Mouse (Mus musculus) intestine, embryonic 16.5 days (tissue): ENCODE results near the gene Cmip. TPM values are rescaled to one million over a fixed set of nuclear protein-coding genes. Genes with fewer than 3 reads are reported as not detected.

Source experiments
- ATAC-seq: fragments of 200-750 bp; cut with Nextera tagmentation; 2 replicates; pipeline ENCODE4 v1.8.0; 2017; ENCODE audit warnings: moderate TSS enrichment, moderate library complexity
- H3K27ac ChIP-seq: fragments of 300-500 bp; sonication (generic); 2 replicates; pipeline ENCODE4 v1.5.1; 2014; ENCODE audit warnings: mild to moderate bottlenecking, low read length
- H3K27me3 ChIP-seq: fragments of 300-500 bp; sonication (generic); replicated peaks from 2 replicates; pipeline ENCODE4 v1.6.1; 2014; ENCODE audit warnings: low read length, control low read depth, mixed read lengths; ENCODE audit not compliant: control insufficient read depth, insufficient read depth
- H3K36me3 ChIP-seq: fragments of 300-500 bp; sonication (generic); 2 replicates; pipeline ENCODE4 v1.6.1; 2014; ENCODE audit warnings: low read length, control low read depth; ENCODE audit not compliant: control insufficient read depth, insufficient read depth
- H3K4me1 ChIP-seq: fragments of 300-500 bp; sonication (generic); 2 replicates; pipeline ENCODE4 v1.6.1; 2014; ENCODE audit warnings: low read length, control low read depth, mixed read lengths; ENCODE audit not compliant: control insufficient read depth, insufficient read depth
- H3K4me2 ChIP-seq: fragments of 300-500 bp; sonication (generic); 2 replicates; pipeline ENCODE4 v1.6.1; 2014; ENCODE audit warnings: low read depth, low read length, control low read depth
- H3K4me3 ChIP-seq: fragments of 300-500 bp; sonication (generic); 2 replicates; pipeline ENCODE4 v1.5.1; 2014; ENCODE audit warnings: mild to moderate bottlenecking, low read length
- H3K9ac ChIP-seq: fragments of 300-500 bp; sonication (generic); 2 replicates; pipeline ENCODE4 v1.6.1; 2014; ENCODE audit warnings: low read depth, low read length
- H3K9me3 ChIP-seq: fragments of 300-500 bp; sonication (generic); 2 replicates; pipeline ENCODE4 v1.6.1; 2016; ENCODE audit warnings: low read length, control low read depth; ENCODE audit not compliant: control insufficient read depth
- WGBS: fragments of 180-500 bp; shearing (Covaris S2); extraction: QIAGEN DNeasy Blood & Tissue Kit; methylation state at CpG from one replicate; pipeline ENCODE4 v1.1.7; 2014; 5-methylcytosine and 5-hydroxymethylcytosine counted together
- polyA plus RNA-seq: library from polyadenylated mRNA; unstranded; fragments of >200 nt; fragmentation: Nextera tagmentation; extraction: Ambion mirVana; gene quantifications from 2 replicates; pipeline ENCODE4 v1.2.1, GENCODE M21; 2015

Gene Cmip
- polyA plus RNA-seq, 1 experiment from 2014 or later: 16.8 TPM

DNA sequence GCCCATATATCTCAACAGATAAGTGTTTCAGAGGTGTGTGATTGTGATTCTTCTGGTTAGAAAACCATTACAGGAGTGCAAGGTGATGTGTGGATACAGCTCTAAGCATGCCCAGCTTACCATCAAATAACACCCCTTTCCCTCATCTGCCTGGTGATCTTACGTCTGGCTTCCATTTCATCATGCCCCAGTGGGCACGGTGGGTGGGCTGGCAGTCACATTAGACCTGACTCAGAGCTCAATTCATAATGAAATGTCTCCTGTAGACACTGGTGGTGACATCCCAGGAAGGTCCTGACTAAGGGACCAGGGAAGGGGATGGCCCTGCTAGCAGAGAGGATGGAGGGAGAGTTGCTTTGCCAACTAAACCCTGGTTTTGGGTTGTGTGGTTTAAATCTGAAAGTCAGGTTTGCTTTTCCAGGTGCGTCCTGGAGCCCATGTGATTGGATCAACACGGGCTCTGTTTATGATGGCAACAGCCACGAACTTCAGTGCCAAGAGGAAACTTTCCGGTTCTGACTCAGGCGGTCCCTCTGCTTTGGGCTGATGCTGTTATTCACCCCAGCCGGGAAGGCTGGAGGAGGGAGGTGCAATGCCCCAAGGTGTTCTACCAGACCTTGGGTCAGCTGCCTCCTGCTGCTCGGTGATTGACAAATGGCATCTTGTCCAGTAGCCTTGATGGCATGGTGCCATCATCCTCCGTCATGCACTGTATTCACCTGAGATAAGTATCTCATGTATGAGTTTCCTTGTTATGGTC is 231.6 kb downstream of the Cmip start:
- no peak for ATAC-seq
- no peak overlapping the region for H3K4me3 ChIP-seq
- WGBS: 87% methylated on average over 10 of the region's 10 CpGs

DNA sequence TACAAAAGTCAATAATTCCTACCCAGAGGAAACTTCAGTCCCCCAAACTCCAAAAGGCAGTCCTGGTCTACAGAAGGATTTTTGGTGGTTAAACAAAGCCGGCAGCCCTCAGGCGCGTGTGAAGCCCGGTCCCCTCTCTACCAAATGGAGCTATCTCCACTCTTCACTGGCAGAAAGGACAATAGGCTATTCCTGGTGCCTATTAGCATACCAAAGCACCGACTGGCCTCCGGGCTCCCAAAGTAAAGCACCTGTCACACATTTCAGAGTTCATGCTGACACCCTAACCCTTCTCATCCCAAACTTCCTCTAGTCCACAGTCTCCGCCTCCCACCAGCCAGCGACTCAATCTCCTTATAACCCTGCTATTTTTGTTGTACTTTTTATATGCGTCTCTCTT is 236.7 kb downstream of the Cmip start:
- Histone ChIP-seq H3K4me1 (0 out of 2 replicates have a peak, but pooled peaks cover 2% of the 10 kb centered on the region), H3K9ac (no peak overlapping the region), H3K4me3 (no peak overlapping the region), H3K27ac (no peak overlapping the region), H3K4me2 (no peak overlapping the region), H3K27me3 (peaks cover 3% of the 10 kb centered on the region; the same call in 1 of the 2 replicates), H3K9me3 (no peaks in the 10 kb centered on the region), H3K36me3 (no peaks in the 10 kb centered on the region)
- no peak for ATAC-seq
- WGBS: 18% methylated on average over 9 of the region's 9 CpGs

More for the DNA sequence above, 231.6 kb downstream of the Cmip start:
- Histone ChIP-seq H3K9me3 (no peaks in the 10 kb centered on the region), H3K4me1 (no peaks in the 10 kb centered on the region), H3K4me2 (no peak overlapping the region), H3K9ac (no peak overlapping the region), H3K27ac (no peak overlapping the region), H3K36me3 (no peaks in the 10 kb centered on the region), H3K27me3 (no peaks in the 10 kb centered on the region; the same call in 1 of the 2 replicates)

DNA sequence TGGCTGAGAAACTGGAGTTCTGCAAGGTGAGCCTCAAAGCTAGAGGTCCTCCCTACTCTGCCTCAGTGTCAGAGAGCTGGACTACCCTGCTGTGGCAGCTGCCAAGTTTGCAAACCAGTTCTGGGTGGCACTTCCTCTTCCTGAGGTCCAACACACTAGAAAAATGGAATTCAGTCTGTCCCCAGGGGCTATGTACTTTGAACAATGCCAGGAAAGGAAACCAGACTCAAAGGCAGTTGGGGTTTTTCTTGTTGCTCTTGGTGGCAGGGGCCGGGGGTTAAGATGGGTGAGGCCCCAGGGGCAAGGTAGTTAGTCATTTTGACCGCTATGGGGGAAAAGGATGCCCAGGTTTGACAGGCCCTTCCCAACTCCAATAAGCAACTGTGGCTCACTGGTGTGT is 238.0 kb downstream of the Cmip start:
- Histone ChIP-seq H3K36me3 (no peaks in the 10 kb centered on the region), H3K27ac (no peak overlapping the region), H3K4me2 (no peak overlapping the region), H3K4me1 (peaks cover 6% of the 10 kb centered on the region; the same call in 1 of the 2 replicates), H3K9me3 (no peaks in the 10 kb centered on the region), H3K9ac (no peak overlapping the region), H3K4me3 (no peak overlapping the region), H3K27me3 (peaks cover 12% of the 10 kb centered on the region; the same call in 1 of the 2 replicates)
- WGBS: 74% methylated on average over 2 of the region's 2 CpGs
- no peak for ATAC-seq

DNA sequence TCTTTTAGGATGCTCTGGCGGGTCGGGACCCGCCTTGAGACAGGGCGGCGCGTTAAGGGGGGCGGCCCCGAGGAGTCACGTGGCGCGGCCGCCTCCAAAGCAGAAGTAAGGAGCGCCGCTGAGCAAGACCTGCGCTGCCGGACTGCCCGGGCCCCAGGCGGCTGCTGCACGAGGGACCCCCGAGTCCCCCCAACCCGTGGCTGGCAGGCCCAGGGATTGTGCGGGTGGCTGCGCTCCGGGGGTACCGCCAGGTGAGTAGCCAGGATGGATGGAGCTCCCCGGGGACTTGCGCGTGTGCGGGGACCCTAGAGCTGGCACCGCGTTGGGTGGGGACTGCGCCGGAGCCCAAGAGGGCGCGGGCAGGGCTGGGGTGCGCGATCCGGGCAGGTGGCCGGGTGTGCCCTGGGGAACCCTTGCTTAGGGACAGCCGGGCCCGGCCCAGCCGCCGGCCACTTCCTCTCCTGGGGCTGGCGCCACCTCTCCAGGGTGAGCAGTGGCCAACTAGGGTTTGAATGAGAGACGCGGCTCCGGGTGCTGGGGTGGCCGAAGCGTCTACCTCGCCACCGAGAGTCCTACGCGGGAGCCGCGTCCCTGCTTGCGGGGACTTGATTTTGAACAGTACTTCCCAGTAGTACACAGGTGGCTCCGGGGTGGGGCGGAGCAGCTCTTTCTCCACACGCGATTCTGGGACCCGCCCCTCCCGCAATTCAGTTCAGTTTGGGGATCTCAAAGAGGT is 241.5 kb downstream of the Cmip start, which contains the start of gene Plcg2:
Plcg2 (plus strand) TSS at position 113 of the 736 bp plus-strand sequence.
- no peak within 1 kb of the TSS for H3K27ac ChIP-seq
- WGBS: under 1% methylated on average over 61 of the region's 62 CpGs
- H3K27me3 ChIP-seq: peaks cover 12% of the 10 kb centered on the region; the same call in 1 of the 2 replicates
- peak within 1 kb of the TSS; percentile 73 for H3K9ac ChIP-seq
- peaks cover 8% of the 10 kb centered on the region for H3K4me1 ChIP-seq
- H3K9me3 ChIP-seq: no peaks in the 10 kb centered on the region
- peak within 1 kb of the TSS; percentile 98 for H3K4me2 ChIP-seq
- H3K4me3 ChIP-seq: peak within 1 kb of the TSS; percentile 65
- H3K36me3 ChIP-seq: no peaks in the 10 kb centered on the region
- ATAC-seq: peak; percentile 74

DNA sequence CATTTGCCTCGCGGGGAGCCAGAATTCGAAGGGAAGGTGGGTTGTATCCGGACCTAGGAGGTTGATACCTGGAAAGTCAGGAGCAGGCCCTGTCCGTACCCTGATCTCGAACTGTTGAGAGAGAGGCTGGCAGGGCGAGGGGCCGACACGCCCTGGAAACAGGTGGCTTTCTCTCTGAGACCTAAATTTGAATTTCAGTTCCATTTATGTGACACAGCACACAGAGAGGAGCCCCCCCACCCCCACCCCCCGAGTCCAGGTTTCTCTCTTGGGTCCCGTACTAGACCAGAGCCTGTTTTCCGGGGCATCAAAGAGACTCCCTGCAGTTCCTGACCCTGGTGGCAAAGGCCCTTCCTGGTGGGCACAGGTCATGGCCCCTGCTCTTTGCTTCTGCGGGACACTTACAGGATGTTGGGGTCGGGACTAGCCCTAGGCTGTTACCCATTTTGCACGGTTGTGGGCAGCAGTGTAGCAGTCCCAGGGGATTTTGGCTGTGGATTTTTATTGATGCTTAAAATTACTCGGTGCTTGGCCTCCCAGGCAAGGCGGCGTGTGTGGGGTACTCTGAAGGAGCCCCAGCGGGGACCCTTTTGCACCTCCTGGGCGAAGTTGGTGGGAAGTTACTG is 242.2 kb downstream of the Cmip start:
- peaks cover 8% of the 10 kb centered on the region for H3K4me1 ChIP-seq
- no peaks in the 10 kb centered on the region for H3K9me3 ChIP-seq
- peak; percentile 19; the same call in 1 of the 2 replicates for ATAC-seq
- peak overlapping the region; percentile 65 for H3K4me3 ChIP-seq
- H3K27ac ChIP-seq: no peak overlapping the region
- H3K9ac ChIP-seq: peak overlapping the region; percentile 73
- H3K36me3 ChIP-seq: no peaks in the 10 kb centered on the region
- H3K27me3 ChIP-seq: peaks cover 12% of the 10 kb centered on the region; the same call in 1 of the 2 replicates
- WGBS: 20% methylated on average over 20 of the region's 20 CpGs
- H3K4me2 ChIP-seq: peak overlapping the region; percentile 98

DNA sequence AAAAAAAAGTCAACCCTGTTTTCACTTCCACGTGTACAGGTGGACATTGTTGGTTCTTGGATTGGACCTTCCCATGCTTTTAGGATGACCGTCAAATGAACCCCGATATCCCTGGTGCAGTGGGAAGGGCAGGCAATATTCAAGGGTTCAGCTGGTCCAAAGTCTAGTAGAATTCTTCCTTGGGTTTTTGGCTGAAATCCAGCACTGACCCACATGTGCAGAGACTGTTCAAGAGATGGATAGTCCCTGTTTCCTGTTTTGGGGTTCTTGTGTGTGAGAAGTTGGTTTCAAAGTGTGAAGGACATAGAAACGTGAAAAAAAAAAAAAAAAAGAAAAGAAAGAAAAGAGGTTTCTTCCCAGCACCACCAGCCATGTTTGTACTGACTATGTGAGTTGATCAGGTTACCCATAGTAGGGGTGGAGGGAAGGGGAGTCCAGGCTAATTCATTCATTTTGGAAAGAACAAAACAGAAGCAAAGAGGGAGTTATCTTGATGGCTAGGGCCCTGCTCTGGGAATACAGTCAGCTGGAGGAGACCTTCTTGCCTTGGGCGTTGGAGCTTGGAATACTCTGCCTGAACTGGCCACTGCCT is 243.5 kb downstream of the Cmip start:
- 67% methylated on average over 5 of the region's 5 CpGs for WGBS
- H3K9me3 ChIP-seq: no peaks in the 10 kb centered on the region
- H3K9ac ChIP-seq: no peak overlapping the region
- no peak overlapping the region for H3K4me3 ChIP-seq
- H3K4me1 ChIP-seq: peaks cover 8% of the 10 kb centered on the region
- no peak overlapping the region for H3K27ac ChIP-seq
- H3K4me2 ChIP-seq: no peak overlapping the region
- no peak for ATAC-seq
- no peaks in the 10 kb centered on the region for H3K36me3 ChIP-seq
- H3K27me3 ChIP-seq: peaks cover 12% of the 10 kb centered on the region; the same call in 1 of the 2 replicates

DNA sequence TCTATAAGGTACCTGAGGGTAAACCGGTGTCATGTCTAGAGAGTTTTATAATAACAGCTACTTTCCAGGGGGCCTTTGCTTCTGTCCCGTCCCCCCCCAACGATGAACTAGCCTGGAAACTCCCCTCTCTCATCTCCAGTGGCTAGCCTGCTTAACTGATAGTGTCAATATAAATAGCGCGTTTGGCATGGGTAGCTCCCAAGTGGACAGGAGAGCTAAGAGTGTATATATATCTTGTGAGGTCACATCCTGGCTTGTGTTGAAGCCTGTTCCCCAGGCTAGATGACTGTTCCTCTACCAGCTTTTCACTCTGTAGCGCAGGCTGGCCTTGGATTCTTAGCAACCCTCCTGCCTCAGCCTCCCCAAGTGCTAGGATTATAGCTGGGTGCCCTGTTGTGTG is 244.5 kb downstream of the Cmip start:
- H3K27ac ChIP-seq: no peak overlapping the region

DNA sequence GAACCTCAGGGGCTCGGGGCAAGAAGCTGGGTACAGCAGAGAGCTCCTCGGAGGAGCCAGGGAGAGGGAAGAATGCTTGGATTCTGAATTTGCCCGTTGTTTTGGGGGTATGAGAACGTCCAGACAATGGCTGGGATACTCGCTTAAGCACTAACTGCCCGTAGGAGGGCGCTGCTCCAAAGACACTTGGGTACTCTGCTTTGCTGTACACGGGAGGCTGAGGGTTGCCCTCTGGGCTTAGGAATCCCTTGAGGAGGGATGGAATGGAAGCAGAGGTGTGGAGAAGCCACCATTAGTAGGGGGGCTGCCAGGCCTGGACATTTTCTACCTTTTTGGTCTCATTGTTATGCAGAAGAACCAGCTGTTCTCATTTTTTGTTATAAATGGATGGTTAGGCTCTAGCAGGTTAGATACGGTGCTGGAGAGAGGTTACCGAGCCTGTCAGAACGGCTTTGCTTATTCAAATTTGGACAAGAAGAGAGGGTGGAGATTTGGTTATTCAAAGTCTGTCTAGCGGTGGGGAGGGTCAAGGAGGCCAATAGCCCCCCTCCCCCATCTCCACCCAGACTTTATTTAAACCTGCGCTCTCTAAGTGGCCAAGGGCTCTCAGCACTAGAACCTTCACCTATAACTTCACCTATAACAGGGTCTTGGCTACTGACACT is 246.7 kb downstream of the Cmip start:
- ATAC-seq: no peak
- H3K36me3 ChIP-seq: no peaks in the 10 kb centered on the region

More for the DNA sequence above, 244.5 kb downstream of the Cmip start:
- Histone ChIP-seq H3K9me3 (no peaks in the 10 kb centered on the region), H3K4me3 (no peak overlapping the region), H3K4me1 (peaks cover 8% of the 10 kb centered on the region), H3K9ac (no peak overlapping the region), H3K4me2 (no peak overlapping the region), H3K36me3 (no peaks in the 10 kb centered on the region), H3K27me3 (peaks cover 12% of the 10 kb centered on the region; the same call in 1 of the 2 replicates)
- no peak for ATAC-seq
- WGBS: 90% methylated on average over 6 of the region's 6 CpGs

More for the DNA sequence above, 246.7 kb downstream of the Cmip start:
- peaks cover 7% of the 10 kb centered on the region for H3K4me1 ChIP-seq
- H3K9ac ChIP-seq: no peak overlapping the region
- H3K27ac ChIP-seq: no peak overlapping the region
- H3K27me3 ChIP-seq: peaks cover 8% of the 10 kb centered on the region; the same call in 1 of the 2 replicates
- no peak overlapping the region for H3K4me2 ChIP-seq
- no peaks in the 10 kb centered on the region for H3K9me3 ChIP-seq
- WGBS: 74% methylated on average over 13 of the region's 13 CpGs
- H3K4me3 ChIP-seq: no peak overlapping the region
